Mouse (Mus musculus): Measurements from ENCODE around the gene 1700003F12Rik. TPM values are rescaled to one million over a fixed set of nuclear protein-coding genes. Genes with fewer than 3 reads are reported as not detected.

1700003F12Rik gene
- total RNA-seq, 2 experiments from 2014 or later = 0.70 TPM; not detected in 1

DNA sequence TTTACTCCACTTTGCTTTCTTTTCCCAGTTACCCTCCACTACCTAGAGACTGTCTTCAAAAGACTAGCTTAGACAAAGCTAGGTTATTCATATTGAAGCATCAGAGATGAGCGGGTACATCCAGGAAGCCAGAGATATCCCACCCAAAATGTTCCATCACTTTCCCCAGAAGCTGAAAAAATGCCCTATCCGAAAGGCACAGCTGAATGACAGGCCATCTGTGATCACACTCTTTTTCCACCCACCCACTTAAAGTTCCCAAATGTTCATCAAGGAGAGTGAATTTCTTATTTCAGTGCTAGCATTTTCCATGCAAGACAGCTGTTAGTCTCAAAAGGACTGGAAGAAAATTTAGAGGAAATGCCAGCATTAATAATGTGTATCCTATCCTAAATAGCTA lies 21.6 kb upstream of the 1700003F12Rik start:
- intact Hi-C loops (cut with DNase I) = no loop called here
- Histone ChIP-seq H3K4me3 (no peak overlapping the region), H3K27ac (peak overlapping the region; percentile 67)
- DNase-seq (ENCODE audit: extremely low spot score in 1 of 2, low spot score in 2 of 2) = no peak
- TF ChIP-seq CTCF (IDR thresholded peaks at IDR 0.05) = no peak

DNA sequence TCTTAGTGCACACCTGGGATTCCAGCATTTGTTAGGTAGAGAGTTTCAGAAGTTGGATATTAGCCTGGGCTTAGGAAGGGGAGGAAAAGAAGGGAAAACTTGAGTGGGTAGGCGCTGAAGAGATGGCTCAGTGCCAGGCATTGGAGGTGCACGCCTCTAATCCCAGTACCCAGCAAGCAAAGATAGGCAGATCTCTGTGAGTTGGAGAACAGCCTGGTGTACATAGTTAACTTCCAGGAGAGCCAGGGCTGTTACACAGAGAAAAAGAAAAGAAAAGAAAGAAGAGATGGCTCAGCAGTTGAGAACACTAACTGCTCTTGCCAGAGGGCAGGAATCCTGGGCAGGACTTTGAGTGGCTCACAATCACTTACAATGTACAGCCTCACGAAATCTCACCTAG lies 20.4 kb upstream of the 1700003F12Rik start:
- DNase-seq (ENCODE audit: extremely low spot score in 1 of 2, low spot score in 2 of 2) = no peak
- no peak overlapping the region for H3K4me3 ChIP-seq
- H3K27ac ChIP-seq = 0 out of 2 replicates have a peak overlapping the region, but pooled peaks have one; percentile 0
- intact Hi-C loops (cut with DNase I) = no loop called here
- TF ChIP-seq CTCF (IDR thresholded peaks at IDR 0.05) = no peak

DNA sequence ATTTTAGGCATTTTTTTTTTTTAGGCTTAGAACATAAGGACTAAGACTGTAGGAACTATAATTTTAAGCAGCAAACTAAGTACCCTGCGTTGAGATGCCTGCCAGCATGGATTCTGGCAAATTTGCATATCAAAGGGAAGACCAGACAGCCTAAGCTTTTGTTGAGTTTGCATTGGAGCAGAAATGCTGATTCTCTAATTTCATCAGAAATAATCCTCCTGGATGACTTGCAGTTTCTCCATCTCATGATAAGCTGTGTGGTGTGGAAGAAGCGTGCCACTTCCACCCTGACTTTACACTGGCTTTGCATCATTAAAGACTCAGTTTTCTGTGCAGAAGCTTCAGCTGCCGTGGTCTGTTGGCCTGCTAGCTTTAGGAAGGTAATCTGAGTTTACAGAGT lies 14.0 kb upstream of the 1700003F12Rik start:
- intact Hi-C loops (cut with DNase I) = no loop called here
- H3K27ac ChIP-seq = no peak overlapping the region

DNA sequence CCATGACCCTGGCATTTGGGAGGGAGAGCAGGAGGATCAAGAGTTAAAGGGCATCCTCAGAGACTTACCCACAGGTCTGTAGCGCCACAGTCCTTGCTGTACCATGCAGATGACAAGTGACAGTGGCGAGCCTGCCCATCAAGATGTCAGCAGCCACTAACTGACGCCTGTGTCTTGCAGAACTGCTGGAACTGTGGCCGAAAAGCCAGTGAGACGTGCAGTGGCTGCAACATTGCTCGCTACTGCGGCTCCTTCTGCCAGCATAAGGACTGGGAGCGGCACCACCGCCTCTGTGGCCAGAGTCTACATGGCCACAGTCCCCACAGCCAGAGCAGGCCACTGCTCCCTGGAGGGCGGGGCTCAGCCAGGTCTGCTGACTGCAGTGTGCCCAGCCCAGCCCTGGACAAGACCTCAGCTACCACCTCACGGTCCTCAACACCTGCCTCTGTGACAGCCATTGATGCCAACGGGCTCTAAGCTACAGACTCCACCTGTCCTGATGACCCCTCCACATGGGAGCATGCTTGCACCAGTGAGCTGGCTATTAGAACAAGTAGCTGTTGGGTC lies 12.1 kb upstream of the 1700003F12Rik start:
- TF ChIP-seq CTCF (IDR thresholded peaks at IDR 0.05) = no peak
- no peak overlapping the region for H3K4me3 ChIP-seq
- intact Hi-C loops (cut with DNase I) = no loop called here
- no peak for DNase-seq (ENCODE audit: extremely low spot score in 1 of 2, low spot score in 2 of 2)
- no peak overlapping the region for H3K27ac ChIP-seq

More for the DNA sequence above, 14.0 kb upstream of the 1700003F12Rik start:
- H3K4me3 ChIP-seq = no peak overlapping the region
- TF ChIP-seq CTCF (IDR thresholded peaks at IDR 0.05) = no peak
- no peak for DNase-seq (ENCODE audit: extremely low spot score in 1 of 2, low spot score in 2 of 2)

DNA sequence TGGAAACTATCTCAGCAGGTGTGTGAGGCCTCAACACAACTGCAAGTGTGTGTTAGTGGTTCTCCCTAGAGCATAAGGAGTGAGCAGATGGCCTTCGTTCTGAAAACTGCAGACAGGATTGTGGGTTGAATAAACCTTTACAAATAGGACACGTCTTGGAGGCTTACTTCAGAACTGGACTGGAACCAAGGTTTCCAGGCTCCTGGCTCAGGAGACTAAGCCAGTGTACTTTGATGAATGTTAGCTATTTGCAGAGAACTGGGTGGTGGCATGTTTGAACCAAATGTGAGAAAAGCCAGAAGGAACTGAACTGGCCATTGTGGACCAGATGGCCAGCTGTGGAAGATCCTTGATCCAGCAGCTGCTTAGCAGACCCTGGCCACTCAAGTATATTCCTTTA lies 8.6 kb upstream of the 1700003F12Rik start:
- intact Hi-C loops (cut with DNase I) = no loop called here
- Histone ChIP-seq H3K27ac (peak overlapping the region; percentile 79), H3K4me3 (no peak overlapping the region)
- TF ChIP-seq CTCF (IDR thresholded peaks at IDR 0.05) = no peak
- DNase-seq (ENCODE audit: extremely low spot score in 1 of 2, low spot score in 2 of 2) = no peak

DNA sequence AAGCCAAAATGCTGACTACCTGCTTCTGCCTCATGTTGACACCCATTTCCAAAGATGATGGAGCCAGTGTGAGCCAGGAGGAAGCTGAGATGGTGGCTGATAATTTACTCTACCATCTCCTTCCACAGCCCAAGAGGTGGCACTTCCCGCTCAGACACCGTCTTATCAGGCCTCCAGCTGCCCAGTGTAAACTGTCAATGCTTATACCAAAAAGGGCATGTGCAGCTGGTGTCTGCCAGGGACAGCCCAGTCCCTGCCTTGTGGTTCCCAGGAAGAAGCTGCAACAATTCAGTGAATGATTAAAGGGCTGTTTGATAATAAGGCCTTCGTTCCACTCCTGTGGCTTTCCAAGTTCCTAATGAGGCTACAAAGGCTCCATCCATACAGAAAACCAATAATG lies 8.2 kb upstream of the 1700003F12Rik start:
- no peak for DNase-seq (ENCODE audit: extremely low spot score in 1 of 2, low spot score in 2 of 2)
- no peak for TF ChIP-seq CTCF (IDR thresholded peaks at IDR 0.05)
- intact Hi-C loops (cut with DNase I) = loop anchor here (1.0 kb wide), 2 partner anchors 121 to 126 kb away; no protein-coding TSS in a partner anchor
- Histone ChIP-seq H3K4me3 (no peak overlapping the region), H3K27ac (peak overlapping the region; percentile 79)

DNA sequence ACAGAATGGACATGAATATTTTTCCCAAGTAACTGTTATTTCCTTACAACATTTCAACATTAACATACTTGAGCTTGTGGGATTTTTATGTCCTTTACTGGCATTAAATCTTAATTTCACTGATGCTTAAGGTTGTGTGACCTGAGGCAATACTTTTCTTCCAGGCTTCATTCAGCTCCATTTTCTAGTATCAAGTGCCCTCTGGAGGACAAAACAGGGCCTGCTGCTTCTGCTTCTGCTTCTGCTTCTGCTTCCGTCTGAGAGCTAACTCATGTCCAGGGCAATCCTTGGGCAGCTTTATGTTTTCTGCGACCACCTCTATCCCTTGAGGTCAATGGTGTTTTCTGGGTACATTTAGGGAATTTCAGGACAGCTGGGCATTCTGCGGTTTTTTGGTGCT lies 7.2 kb upstream of the 1700003F12Rik start:
- intact Hi-C loops (cut with DNase I) = loop anchor here (1.0 kb wide), 2 partner anchors 122 to 127 kb away; no protein-coding TSS in a partner anchor
- Histone ChIP-seq H3K4me3 (no peak overlapping the region), H3K27ac (peak overlapping the region; percentile 79; the same call in 1 of the 2 replicates)
- peak in 1 of 2 experiments; percentile 56 for DNase-seq (ENCODE audit: extremely low spot score in 1 of 2, low spot score in 2 of 2)
- TF ChIP-seq CTCF (IDR thresholded peaks at IDR 0.05) = peak; percentile 76

DNA sequence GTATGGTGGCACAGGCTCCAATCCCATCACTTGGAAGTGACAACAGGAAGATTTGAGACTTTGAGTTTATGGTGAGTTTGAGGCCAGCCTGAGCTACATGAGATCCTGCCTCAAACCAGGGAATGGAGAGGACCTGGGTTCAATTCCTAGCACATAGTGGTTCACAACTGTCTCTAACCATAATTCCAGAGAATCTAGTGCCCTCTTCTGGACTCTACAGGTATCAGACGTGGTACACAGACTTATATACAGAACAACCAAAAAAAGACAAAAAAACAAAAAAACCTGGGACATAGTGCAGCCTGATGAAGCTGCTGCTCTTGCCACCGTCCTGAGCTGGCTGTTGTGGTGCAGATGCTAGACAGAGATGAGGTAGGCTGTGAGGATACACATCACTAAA lies 5.3 kb upstream of the 1700003F12Rik start:
- H3K4me3 ChIP-seq = no peak overlapping the region
- TF ChIP-seq CTCF (IDR thresholded peaks at IDR 0.05) = peak; percentile 36
- intact Hi-C loops (cut with DNase I) = no loop called here
- no peak overlapping the region for H3K27ac ChIP-seq
- no peak for DNase-seq (ENCODE audit: extremely low spot score in 1 of 2, low spot score in 2 of 2)

DNA sequence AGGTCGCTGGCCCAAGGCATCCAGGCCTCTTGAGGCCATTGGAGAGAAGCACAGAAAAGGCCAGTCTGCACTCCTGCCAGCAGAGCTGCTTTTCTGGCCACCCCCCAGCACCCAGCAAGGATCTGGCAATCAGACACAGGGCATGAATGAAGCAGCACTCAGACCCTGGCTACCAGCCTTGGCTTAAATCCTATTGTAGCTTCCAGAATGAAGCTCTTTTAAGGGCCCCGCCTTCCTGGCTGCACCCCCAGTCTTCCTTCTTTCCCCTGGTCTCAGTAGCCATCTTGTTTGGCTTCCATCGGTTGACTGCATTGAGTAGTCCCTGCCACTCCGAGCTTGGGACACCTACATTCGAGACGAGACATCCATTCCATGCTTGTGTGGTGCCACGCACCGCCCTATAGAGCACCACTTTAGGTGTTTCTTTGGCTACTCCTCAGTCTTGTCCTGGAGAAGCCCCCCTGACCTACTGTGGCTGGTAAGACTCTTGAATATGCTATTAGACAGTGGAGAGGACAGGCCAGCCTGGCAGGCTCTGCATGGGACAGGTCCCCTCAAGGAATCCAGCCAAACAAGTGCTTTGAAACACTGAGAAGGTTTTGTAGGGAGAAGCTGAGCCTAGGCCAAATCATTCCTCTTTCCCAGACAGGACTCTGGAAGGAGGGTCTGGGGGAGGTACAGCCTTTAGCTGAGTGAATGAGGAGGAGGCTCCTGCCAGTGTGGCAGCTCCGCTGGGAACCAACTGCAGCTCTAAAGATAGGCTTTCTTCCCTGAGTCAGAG lies 3.1 kb upstream of the 1700003F12Rik start:
- Histone ChIP-seq H3K4me3 (no peak overlapping the region), H3K27ac (peak overlapping the region; percentile 66)
- intact Hi-C loops (cut with DNase I) = no loop called here
- no peak; the same call in 1 of the 2 replicates for TF ChIP-seq CTCF (IDR thresholded peaks at IDR 0.05)
- peak in 1 of 2 experiments; percentile 66 for DNase-seq (ENCODE audit: extremely low spot score in 1 of 2, low spot score in 2 of 2)

DNA sequence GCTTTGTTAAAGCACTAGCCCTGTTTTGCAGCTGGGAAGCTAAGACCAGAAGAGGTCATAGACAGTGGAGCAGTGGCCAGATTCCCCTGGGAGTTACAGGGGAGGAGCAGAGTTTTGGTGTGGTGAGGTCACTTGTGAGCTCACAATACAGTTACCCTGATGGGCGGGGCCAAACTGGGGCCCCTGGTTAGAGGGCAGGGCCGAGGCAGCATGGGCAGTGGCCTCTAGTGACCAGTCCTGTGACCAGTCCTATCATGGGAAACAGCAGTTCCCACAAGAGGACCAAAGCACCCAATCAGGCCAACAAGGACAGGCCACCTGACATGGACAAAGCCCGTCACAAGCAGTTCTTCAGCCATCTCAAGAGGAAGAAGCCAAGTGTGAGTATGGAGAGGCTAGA lies 1.8 kb downstream of the 1700003F12Rik start:
- no peak for TF ChIP-seq CTCF (IDR thresholded peaks at IDR 0.05)
- H3K4me3 ChIP-seq = no peak overlapping the region

DNA sequence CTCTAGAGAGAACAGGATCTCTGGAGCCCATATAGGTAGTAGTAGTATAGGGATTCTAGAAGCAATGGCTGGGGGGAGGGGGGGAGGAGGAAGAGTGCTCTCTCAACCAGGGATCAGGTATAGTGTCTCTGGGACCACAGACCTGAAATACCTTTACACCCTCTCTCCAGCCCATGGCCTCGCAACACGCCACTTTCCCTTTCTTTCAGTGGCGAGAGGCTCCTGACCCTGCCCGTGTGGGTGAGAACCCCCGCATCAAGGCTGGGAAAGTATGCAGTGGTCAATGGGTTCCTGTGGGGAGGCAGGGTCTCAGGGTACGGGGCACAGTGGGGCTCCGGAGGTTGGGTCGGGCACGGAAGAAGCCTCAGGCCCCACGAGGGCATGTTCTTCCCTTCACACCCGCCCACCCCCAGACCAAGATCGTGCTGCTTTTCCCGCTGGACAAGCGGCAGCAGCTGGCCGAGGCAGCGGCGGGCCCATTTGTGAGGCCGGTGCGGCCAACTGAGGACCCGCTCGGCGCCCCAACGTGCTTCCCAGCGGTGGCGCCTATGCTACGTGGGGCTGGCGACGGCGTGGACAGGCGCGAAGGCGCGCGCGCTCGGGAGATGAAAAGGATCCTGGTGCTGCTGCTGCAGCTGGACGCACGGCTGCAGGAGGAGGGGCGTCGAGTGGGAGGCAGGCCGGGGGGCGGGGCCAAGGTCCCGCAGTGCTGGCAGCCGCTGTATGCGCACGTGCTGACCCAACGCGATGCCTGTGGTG lies 2.4 kb downstream of the 1700003F12Rik start:
- no peak for TF ChIP-seq CTCF (IDR thresholded peaks at IDR 0.05)
- no peak overlapping the region for H3K27ac ChIP-seq
- peak; percentile 60 to 73 for DNase-seq (ENCODE audit: extremely low spot score in 1 of 2, low spot score in 2 of 2)
- intact Hi-C loops (cut with DNase I) = no loop called here
- H3K4me3 ChIP-seq = peak overlapping the region; percentile 42

More for the DNA sequence above, 1.8 kb downstream of the 1700003F12Rik start:
- no peak overlapping the region for H3K27ac ChIP-seq
- intact Hi-C loops (cut with DNase I) = no loop called here
- no peak for DNase-seq (ENCODE audit: extremely low spot score in 1 of 2, low spot score in 2 of 2)

DNA sequence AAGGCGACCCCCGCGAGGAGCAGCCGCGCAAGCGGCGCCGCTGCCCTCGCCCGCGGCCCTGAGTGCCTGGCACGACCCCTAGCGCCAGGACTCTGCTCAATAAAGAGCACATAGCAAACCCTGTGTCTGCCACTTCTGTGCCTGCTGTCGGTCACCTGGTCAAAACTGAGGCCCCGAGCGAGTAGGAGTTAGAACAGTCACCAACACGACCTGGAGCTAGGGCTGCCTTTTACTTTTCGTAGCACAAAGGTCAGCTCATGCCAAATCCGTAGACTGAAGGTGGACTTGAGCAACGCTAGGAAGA lies 3.0 kb downstream of the 1700003F12Rik start:
- intact Hi-C loops (cut with DNase I) = no loop called here
- H3K4me3 ChIP-seq = peak overlapping the region; percentile 42
- no peak overlapping the region for H3K27ac ChIP-seq
- TF ChIP-seq CTCF (IDR thresholded peaks at IDR 0.05) = no peak; the same call in 1 of the 2 replicates
- no peak for DNase-seq (ENCODE audit: extremely low spot score in 1 of 2, low spot score in 2 of 2)
